Mouse (Mus musculus): ENCODE measurements around the gene Hist1h3b. TPM values are rescaled to one million over a fixed set of nuclear protein-coding genes. Genes with fewer than 3 reads are reported as not detected.
"Not testable (repeated sequence)": the region's sequence is repeated elsewhere in the genome, so short reads cannot be mapped to it uniquely, and the experiment has no call there.

The Hist1h3b gene
- total RNA-seq, 4 experiments from 2014 or later: 3.1 to 10.4 (median 8.0) TPM

- peak; percentile 76 to 85 for DNase-seq (ENCODE audit: low spot score in 2 of 2)
Observed at GRCm38 (mm10) chr13:23738677-23739068, 13.4 kb upstream of the Hist1h3b start, which contains the start of gene Hist1h1c. Gene Hist1h1c (plus strand): TSS chr13:23738808.

- DNase-seq (ENCODE audit: low spot score in 2 of 2): peak; percentile 95 to 97
Observed at GRCm38 (mm10) chr13:23739069-23739921, 12.8 kb upstream of the Hist1h3b start.

DNA sequence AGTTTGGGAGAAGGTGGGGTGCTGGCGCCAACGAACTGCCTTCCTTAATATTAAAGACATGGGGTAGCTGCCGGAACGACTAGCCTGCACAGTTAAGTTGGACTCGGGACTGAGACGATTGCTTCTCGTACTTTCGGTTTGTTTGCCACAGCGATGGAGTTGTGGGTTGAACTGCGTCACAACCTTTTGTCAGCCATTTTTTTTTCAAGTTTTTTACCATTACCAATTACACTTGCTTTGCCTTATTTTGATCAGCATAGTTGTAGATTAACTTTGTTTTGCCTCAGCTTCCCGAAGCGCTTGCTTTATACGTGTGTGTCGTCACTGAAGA lies 12.2 kb upstream of the Hist1h3b start:
- no peak for DNase-seq (ENCODE audit: low spot score in 2 of 2)

DNA sequence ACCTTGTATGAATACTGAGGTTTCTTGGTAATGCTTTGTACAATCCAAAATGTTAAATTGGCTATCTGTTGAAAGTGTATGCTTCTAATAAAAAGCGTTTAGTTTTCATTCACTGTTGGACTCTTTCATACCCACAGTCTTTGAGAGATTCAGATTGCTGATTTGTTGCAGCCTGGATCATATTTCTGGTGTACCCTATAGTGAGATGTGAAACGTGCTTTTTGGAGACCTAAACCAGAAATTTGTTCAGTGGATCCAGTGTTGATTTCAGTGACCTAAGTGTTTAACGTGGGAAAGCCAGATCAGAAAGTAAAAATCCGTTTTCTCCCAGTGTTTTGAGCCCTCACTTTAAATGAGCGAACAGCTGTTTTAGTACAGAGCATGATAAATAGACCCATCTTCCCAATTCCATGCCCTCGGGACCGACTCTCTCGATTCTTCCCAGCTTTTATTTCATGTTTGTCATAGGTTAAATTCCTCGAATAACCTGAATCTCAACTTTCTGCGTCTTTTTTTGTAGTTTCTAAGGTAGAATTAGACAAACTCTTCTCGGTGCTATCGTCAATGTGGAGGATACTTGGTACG lies 11.7 kb upstream of the Hist1h3b start:
- no peak for DNase-seq (ENCODE audit: low spot score in 2 of 2)

DNA sequence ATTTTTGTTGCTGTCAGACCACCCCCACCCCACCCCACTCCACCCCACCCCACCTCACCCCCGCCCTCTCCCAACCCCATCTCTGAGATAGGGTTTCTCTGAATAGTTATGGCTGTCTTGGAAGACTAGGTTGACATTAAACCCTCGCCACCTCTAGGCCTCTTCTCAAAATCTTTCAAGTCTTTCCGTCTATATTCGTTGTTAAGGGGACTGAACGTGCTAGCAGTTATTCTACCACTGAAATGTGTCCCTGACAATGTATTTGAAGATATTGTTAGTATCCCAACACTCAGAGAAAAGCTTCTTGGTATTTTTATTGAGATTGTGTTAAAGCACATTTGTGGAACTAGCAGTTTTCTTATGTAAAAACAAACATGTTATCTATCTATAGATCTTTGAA lies 11.2 kb upstream of the Hist1h3b start:
- no peak for DNase-seq (ENCODE audit: low spot score in 2 of 2)

DNA sequence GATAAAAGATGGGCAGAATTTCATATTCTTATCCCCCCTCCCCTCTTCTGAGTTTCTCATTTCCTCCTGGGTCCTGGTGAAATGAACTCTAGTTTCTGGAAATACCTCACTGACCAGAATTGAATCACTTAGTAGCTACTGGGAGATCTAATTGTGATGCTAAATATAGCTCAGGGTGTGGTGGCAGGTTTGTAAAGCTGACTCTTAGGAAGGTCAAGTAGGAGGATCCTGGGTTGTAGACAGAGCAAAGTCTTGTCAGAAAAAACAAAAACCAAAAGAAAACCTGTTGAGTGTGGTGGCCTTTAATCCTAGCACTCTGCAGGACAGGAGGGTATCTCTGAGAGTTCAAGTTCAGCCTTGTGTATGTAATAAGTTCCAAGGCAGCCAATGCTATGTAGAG lies 10.1 kb upstream of the Hist1h3b start:
- no peak for DNase-seq (ENCODE audit: low spot score in 2 of 2)

DNA sequence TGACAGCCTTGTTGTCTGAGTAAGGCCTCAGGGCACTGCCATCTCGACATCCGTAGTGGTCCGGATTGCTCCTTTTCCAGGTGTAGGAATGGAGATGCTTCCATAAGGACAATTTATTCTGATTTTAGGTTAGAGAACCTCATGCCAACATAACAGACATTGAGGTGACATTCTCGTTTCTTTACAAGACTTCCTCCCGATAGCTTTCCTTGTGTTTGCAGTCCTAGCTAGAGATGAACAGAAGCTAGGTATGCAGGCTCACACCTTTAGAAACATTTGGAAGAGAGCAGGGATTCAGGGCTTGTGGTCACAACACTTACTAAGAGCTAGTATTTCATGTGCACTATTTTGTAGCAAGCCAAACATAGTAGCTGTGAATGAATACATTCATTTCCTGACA lies 8.9 kb upstream of the Hist1h3b start:
- no peak for DNase-seq (ENCODE audit: low spot score in 2 of 2)

DNA sequence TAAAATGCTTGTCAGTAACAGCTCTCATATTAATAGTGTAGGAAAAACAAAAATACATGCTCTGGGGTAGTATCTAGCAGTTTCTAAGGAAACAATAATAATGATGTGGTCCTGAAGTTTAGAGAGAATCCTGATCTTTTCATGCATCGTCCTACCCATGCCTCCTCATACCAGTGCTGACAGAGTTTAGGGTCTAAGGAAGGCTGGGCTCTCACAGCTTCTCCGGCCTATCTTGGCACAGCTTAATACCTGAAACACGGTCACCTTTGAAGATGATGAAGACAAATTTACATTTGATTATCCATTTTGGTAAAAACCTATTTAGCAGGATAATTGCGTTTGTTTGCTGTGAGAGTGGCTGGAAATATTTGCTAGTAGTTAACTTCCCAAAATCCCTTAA lies 8.1 kb upstream of the Hist1h3b start:
- DNase-seq (ENCODE audit: low spot score in 2 of 2): no peak

DNA sequence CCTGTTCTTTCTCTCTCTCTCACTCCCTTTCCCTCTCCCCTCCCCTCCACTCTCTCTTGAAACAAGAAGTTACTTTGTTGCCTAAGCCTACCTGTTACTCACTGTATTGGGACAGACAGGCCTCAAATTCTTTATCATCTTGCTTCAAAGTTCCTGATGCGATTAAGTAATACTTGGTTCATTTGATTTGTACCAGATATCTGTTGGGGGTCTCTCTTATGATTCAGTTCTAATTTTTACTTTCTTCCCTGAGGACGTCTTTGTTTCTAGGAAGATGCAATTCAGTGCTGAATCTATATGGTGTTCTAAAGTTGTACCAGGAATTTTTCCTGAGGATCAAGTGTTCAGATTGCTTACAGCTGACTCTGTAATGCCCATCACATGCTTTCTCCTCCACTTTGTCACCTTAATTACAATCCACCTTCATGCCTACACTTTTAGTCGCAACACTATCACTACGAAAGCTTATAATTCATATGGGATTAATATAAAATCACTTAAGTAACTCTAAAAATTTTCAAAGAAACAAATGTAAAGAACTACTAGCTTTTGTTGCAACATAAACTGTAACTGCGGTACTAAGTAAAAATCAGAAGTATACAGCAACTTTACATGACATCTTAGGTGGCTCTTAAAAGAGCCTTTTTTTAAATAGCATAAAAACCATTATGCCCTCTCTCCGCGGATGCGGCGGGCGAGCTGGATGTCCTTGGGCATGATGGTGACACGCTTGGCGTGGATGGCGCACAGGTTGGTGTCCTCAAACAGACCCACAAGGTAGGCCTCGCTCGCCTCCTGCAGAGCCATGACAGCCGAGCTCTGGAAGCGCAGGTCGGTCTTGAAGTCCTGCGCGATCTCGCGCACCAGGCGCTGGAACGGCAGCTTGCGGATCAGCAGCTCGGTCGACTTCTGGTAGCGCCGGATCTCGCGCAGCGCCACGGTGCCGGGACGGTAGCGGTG lies 7.4 kb upstream of the Hist1h3b start:
- no peak for DNase-seq (ENCODE audit: low spot score in 2 of 2)

DNA sequence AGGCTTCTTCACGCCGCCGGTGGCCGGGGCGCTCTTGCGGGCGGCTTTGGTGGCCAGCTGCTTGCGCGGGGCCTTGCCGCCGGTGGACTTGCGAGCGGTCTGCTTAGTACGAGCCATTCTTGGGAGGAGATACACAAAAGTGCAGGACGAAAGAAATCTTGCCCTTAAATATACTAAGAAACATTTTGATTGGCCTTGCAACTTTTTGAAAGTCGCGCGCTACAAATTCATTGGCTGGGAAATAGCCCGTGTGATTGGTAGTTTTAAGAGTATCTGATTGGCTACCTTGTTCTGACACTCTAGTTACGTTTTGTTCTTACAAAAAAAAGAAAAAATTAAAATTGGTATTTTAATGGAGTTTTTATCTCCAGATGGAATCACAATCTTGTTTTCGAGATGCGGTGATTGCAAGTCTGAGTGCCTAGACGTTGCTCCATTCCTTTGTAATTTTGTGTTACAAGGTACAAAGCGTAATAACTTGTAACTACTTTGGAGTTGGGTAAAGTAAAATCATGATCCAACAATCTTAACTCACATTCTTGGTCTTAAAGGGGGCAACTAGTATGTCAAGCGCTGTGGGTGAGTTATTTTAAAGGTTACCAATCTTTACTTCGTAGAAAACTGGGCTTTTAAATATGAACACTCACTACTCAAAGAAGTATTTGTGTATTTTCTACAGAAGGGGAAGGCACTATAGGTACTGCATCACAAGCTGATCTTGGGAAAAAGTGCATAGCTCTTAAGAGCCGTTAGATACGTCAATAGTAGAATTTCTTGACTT lies 6.5 kb upstream of the Hist1h3b start, which contains the start of gene Hist1h3c:
Gene Hist1h3c, minus strand, starts transcription at position 222 of the 781 bp plus-strand sequence.
- peak; percentile 77 to 83 for DNase-seq (ENCODE audit: low spot score in 2 of 2)

GRCm38 (mm10) chr13:23746201-23747080 lies 5.6 kb upstream of the Hist1h3b start, which contains the start of gene Hist1h2bb:
Gene Hist1h2bb (plus strand): TSS chr13:23746734.
- peak; percentile 66 to 80 for DNase-seq (ENCODE audit: low spot score in 2 of 2)

DNA sequence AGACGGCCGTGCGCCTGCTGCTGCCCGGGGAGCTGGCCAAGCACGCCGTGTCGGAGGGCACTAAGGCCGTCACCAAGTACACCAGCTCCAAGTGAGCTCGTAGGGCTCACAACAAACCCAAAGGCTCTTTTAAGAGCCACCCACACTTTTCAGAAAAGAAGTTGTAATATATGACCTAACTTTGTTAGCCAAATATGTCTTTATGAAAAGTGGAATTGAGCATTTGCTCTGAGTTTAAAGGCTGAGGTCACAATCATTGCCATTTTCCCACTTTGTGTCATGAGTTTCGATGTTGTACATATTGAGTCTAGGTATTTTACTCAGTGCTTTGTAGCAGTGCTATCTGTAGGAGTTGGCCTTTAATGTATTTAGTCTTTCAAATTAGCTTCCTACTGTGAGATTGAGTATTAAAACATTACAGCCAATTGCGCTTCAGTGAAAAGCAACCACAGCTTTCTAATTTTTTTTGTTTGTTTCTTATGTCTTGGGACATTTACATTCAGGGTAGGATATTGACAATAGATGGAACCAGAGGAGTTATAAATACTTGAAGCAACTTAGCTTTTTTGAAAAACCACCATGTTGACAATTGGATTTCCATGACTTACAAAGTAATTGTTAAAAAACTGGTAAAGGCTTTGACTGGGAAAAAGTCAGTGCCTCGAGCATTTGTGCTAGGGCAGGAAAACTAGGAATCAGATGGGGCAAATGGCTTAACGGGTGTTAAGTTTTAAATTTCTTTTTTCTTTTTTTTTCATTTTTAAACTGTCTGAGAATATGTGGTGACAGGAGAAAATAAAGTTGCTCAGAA lies 4.8 kb upstream of the Hist1h3b start:
- no peak for DNase-seq (ENCODE audit: low spot score in 2 of 2)

DNA sequence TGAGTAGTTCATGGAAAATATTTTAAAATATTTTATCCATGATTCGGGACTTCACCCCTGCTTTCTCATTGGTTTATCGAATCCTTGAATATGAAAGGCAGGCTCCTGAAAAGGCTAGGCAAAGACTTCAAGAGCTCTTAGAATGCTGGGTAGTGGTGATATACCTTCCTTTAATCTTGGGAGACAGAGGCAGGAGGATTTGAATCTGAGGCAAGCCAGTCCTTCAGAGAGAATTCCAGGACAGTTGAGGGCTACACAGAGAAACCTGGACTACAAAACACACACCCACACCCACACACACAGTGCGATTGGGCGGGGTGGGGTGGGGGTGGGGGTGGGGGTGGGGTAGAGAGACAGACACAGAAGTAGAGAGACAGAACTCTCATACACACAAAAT lies 4.2 kb upstream of the Hist1h3b start:
- no peak for DNase-seq (ENCODE audit: low spot score in 2 of 2)

- no peak for DNase-seq (ENCODE audit: low spot score in 2 of 2)
Observed at GRCm38 (mm10) chr13:23749563-23750121, 2.4 kb upstream of the Hist1h3b start.

- DNase-seq (ENCODE audit: low spot score in 2 of 2): not testable (repeated sequence)
Observed at GRCm38 (mm10) chr13:23750839-23751477, 1.1 kb upstream of the Hist1h3b start, which contains the start of gene Hist1h2ab. Gene Hist1h2ab (plus strand): TSS chr13:23751126.

- no peak for DNase-seq (ENCODE audit: low spot score in 2 of 2)
Observed at GRCm38 (mm10) chr13:23751478-23751956, 550 bp upstream of the Hist1h3b start.

DNA sequence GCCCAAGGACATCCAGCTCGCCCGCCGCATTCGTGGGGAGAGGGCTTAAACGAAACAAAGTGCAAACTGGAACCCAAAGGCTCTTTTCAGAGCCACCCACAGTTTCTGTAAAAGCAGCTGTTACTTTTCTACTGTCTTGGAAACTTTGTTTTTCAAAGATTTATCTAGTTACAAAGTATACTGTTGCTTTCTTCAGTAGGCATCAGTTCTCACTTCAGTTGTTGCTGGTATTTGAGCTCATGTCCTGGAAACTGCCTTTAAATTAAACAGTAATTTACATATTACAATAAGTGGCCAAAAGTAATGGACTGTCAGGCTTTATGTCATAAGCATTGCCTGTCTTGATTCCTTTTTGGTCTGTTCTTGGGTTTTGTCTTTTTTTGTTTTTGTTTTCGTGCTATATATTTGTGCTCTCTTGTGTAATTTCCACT lies 690 bp downstream of the Hist1h3b start:
- no peak for DNase-seq (ENCODE audit: low spot score in 2 of 2)

Data from layer of hippocampus, adult 8-10 months (tissue).